Mouse (Mus musculus) liver, postnatal 0 days (tissue): ENCODE results near the gene Ccdc187.

Experiments used
- CTCF ChIP-seq: sonication (generic); IDR thresholded peaks from 2 replicates; pipeline ENCODE4 v1.5.1; 2016; ENCODE audit warnings: antibody characterized with exemption, low read depth
- EP300 ChIP-seq: IDR thresholded peaks from 2 replicates; pipeline ENCODE4 v1.6.1; 2016; ENCODE audit warnings: antibody characterized with exemption, low read depth, mild to moderate bottlenecking

- TF ChIP-seq EP300, result no peak
- TF ChIP-seq CTCF, result no peak
Observed at GRCm38 (mm10) chr2:26257315-26258096, 36.9 kb downstream of the Ccdc187 start.
